Mouse (Mus musculus): ENCODE data around the gene Rundc1. TPM values are rescaled to one million over a fixed set of nuclear protein-coding genes. Genes with fewer than 3 reads are reported as not detected.

Gene Rundc1
- polyA plus RNA-seq, 1 experiment from 2014 or later = 22.5 TPM

DNA sequence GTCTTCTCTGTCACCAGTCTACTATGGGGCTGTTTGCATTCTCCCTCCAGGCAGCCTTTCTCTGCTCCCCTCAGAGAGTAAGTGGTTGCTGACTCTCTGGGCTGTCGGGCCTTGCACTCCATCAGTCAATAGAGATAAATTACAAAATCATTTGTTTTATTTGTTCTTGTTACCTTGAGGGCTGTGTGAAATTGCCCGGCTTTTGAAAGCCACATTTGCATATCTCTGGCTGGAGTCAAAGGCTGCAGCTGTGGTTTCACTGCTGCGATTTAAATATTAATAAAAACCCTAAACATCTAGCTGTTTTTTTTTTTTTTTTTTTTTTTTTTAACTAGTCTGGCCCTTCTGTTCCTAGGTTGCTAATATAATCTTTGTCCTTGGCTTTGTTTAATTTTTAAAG, 58.9 kb downstream of the Rundc1 start:
- no peak overlapping the region for H3K9ac ChIP-seq
- no peak overlapping the region for H3K27ac ChIP-seq

DNA sequence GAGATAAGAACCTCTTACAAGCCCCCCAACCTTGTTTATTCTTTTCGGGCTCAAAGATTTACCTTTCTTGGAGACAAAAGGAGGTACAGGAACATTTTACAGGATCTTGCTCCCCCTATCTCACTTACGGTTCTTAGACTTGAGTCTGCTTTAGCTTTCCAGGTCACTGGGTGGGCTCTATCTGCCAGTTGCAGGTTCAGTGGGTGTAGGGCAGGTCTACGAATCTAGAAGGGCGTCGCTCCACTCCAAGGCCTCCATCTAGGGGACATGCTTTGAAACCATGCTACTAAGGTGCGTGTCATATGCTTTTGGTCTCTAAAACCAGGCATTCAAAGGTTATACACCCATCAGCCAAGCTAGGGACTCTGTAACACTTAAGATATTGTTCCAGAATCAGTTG, 59.4 kb downstream of the Rundc1 start:
- Histone ChIP-seq H3K27ac (no peak overlapping the region), H3K4me2 (replicated peaks) (no peak overlapping the region), H3K9ac (no peak overlapping the region), H3K4me1 (peaks cover 4% of the 10 kb centered on the region; the same call in 1 of the 2 replicates), H3K9me3 (no peaks in the 10 kb centered on the region), H3K4me3 (no peak overlapping the region), H3K27me3 (no peaks in the 10 kb centered on the region), H3K36me3 (peaks cover 10% of the 10 kb centered on the region; the same call in 1 of the 2 replicates)
- ATAC-seq (ENCODE audit: insufficient number of reproducible peaks, insufficient read depth, low FRiP score, low TSS enrichment) = no peak
- WGBS = 80% methylated on average over 6 of the region's 6 CpGs

More for the DNA sequence above, 58.9 kb downstream of the Rundc1 start:
- H3K9me3 ChIP-seq = no peaks in the 10 kb centered on the region
- 62% methylated on average over 3 of the region's 3 CpGs for WGBS
- peaks cover 8% of the 10 kb centered on the region; the same call in 1 of the 2 replicates for H3K36me3 ChIP-seq
- no peak overlapping the region for H3K4me2 ChIP-seq (replicated peaks)
- peaks cover 8% of the 10 kb centered on the region for H3K4me1 ChIP-seq
- no peak for ATAC-seq (ENCODE audit: insufficient number of reproducible peaks, insufficient read depth, low FRiP score, low TSS enrichment)
- no peak overlapping the region for H3K4me3 ChIP-seq
- 0 out of 2 replicates have a peak, but pooled peaks cover 4% of the 10 kb centered on the region for H3K27me3 ChIP-seq

DNA sequence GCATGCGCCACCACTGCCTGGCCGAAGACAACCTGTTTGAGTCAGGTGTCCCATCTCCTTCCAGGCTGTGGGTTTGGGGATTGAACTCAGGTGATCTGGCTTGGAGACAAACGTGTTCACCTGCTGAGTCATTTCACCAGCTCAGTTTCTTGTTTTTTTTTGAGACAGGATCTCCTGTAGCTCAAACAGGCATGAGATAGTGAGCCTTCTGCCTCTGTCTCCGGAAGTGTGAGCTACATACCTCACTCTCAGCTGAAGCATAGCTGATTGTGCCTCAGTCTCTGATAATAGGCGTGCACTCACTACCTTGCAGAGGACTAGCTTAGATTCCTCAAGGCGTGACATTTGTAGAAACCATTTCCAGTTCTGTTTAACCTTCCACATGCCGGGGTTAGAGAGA, 59.9 kb downstream of the Rundc1 start:
- no peak overlapping the region for H3K4me2 ChIP-seq (replicated peaks)
- no peaks in the 10 kb centered on the region for H3K27me3 ChIP-seq
- peaks cover 15% of the 10 kb centered on the region; the same call in 1 of the 2 replicates for H3K36me3 ChIP-seq
- no peak overlapping the region for H3K4me3 ChIP-seq
- H3K4me1 ChIP-seq = no peaks in the 10 kb centered on the region
- ATAC-seq (ENCODE audit: insufficient number of reproducible peaks, insufficient read depth, low FRiP score, low TSS enrichment) = no peak
- no peak overlapping the region for H3K27ac ChIP-seq
- H3K9me3 ChIP-seq = no peaks in the 10 kb centered on the region
- 87% methylated on average over 7 of the region's 7 CpGs for WGBS
- H3K9ac ChIP-seq = no peak overlapping the region

Small RNAs within 50 kb of the gene (microRNA-seq; reads per million reads assigned to microRNA genes)
- gene Mir6929 = not detected

Other genes with a start within 250 kb of the Rundc1 start
- 0.13 and 0.24 TPM in 2 replicates for gene Ccr10, start 249.6 kb upstream of the Rundc1 start, polyA plus RNA-seq (2016; fragmentation: Nextera tagmentation; extraction: Ambion mirVana)
- 15.6 and 17.3 TPM in 2 replicates for gene Ezh1, start 198.6 kb upstream of the Rundc1 start, polyA plus RNA-seq (2016; fragmentation: Nextera tagmentation; extraction: Ambion mirVana)
- gene Ramp2, start 179.1 kb upstream of the Rundc1 start, polyA plus RNA-seq (2016; fragmentation: Nextera tagmentation; extraction: Ambion mirVana) = 80.2 and 86.9 TPM in 2 replicates
- 93.6 and 99.3 TPM in 2 replicates for gene Vps25, start 171.4 kb upstream of the Rundc1 start, polyA plus RNA-seq (2016; fragmentation: Nextera tagmentation; extraction: Ambion mirVana)
- gene Wnk4, start 164.5 kb upstream of the Rundc1 start, polyA plus RNA-seq (2016; fragmentation: Nextera tagmentation; extraction: Ambion mirVana) = 7.7 and 8.0 TPM in 2 replicates
- gene Cntd1, start 146.1 kb upstream of the Rundc1 start, polyA plus RNA-seq (2016; fragmentation: Nextera tagmentation; extraction: Ambion mirVana) = 1.4 and 2.0 TPM in 2 replicates
- gene Coa3, start 146.0 kb upstream of the Rundc1 start, polyA plus RNA-seq (2016; fragmentation: Nextera tagmentation; extraction: Ambion mirVana) = 201 and 209 TPM in 2 replicates
- 131 and 137 TPM in 2 replicates for gene Becn1, start 122.8 kb upstream of the Rundc1 start, polyA plus RNA-seq (2016; fragmentation: Nextera tagmentation; extraction: Ambion mirVana)
- 163 and 172 TPM in 2 replicates for gene Psme3, start 108.9 kb upstream of the Rundc1 start, polyA plus RNA-seq (2016; fragmentation: Nextera tagmentation; extraction: Ambion mirVana)
- gene Aoc2, start 100.0 kb upstream of the Rundc1 start, polyA plus RNA-seq (2016; fragmentation: Nextera tagmentation; extraction: Ambion mirVana) = 1.8 and 2.4 TPM in 2 replicates
- gene Aoc3, start 94.5 kb upstream of the Rundc1 start, polyA plus RNA-seq (2016; fragmentation: Nextera tagmentation; extraction: Ambion mirVana) = 0.04 TPM in 1 of 2 replicates, not detected in the other
- gene G6pc, start 57.5 kb upstream of the Rundc1 start, polyA plus RNA-seq (2016; fragmentation: Nextera tagmentation; extraction: Ambion mirVana) = not detected in 2 replicates
- gene Aarsd1, start 7.5 kb upstream of the Rundc1 start, polyA plus RNA-seq (2016; fragmentation: Nextera tagmentation; extraction: Ambion mirVana) = 86.3 and 86.5 TPM in 2 replicates
- 9.6 and 9.9 TPM in 2 replicates for gene Gm27029, start 289 bp upstream of the Rundc1 start, polyA plus RNA-seq (2016; fragmentation: Nextera tagmentation; extraction: Ambion mirVana)
- 7.4 and 9.1 TPM in 2 replicates for gene Ptges3l, start 248 bp downstream of the Rundc1 start, polyA plus RNA-seq (2016; fragmentation: Nextera tagmentation; extraction: Ambion mirVana)
- gene Rpl27, start 17.2 kb downstream of the Rundc1 start, polyA plus RNA-seq (2016; fragmentation: Nextera tagmentation; extraction: Ambion mirVana) = 361 and 382 TPM in 2 replicates
- gene Ifi35, start 23.3 kb downstream of the Rundc1 start, polyA plus RNA-seq (2016; fragmentation: Nextera tagmentation; extraction: Ambion mirVana) = 5.9 and 6.1 TPM in 2 replicates
- 15.2 and 17.2 TPM in 2 replicates for gene Rnd2, start 39.9 kb downstream of the Rundc1 start, polyA plus RNA-seq (2016; fragmentation: Nextera tagmentation; extraction: Ambion mirVana)
- 32.2 and 35.4 TPM in 2 replicates for gene Vat1, start 41.1 kb downstream of the Rundc1 start, polyA plus RNA-seq (2016; fragmentation: Nextera tagmentation; extraction: Ambion mirVana)
- gene Brca1, start 126.9 kb downstream of the Rundc1 start, polyA plus RNA-seq (2016; fragmentation: Nextera tagmentation; extraction: Ambion mirVana) = 16.6 and 19.3 TPM in 2 replicates
- 80.8 and 85.0 TPM in 2 replicates for gene Nbr1, start 127.1 kb downstream of the Rundc1 start, polyA plus RNA-seq (2016; fragmentation: Nextera tagmentation; extraction: Ambion mirVana)
- 2.4 and 2.9 TPM in 2 replicates for gene Tmem106a, start 157.2 kb downstream of the Rundc1 start, polyA plus RNA-seq (2016; fragmentation: Nextera tagmentation; extraction: Ambion mirVana)
- gene Gm11634, start 174.2 kb downstream of the Rundc1 start, polyA plus RNA-seq (2016; fragmentation: Nextera tagmentation; extraction: Ambion mirVana) = not detected in 2 replicates
- gene Rdm1, start 202.1 kb downstream of the Rundc1 start, polyA plus RNA-seq (2016; fragmentation: Nextera tagmentation; extraction: Ambion mirVana) = 44.1 and 51.1 TPM in 2 replicates
- 3.9 and 5.2 TPM in 2 replicates for gene Arl4d, start 240.5 kb downstream of the Rundc1 start, polyA plus RNA-seq (2016; fragmentation: Nextera tagmentation; extraction: Ambion mirVana)

Data from embryonic facial prominence, embryonic 12.5 days (tissue).